Mouse (Mus musculus): Measurements from ENCODE around the gene Dglucy.

- no peak for TF ChIP-seq POLR2A (IDR thresholded peaks at IDR 0.05; ENCODE audit: borderline replicate concordance, extremely low read depth, insufficient read depth, insufficient read length, poor library complexity, severe bottlenecking)
- no peak for TF ChIP-seq CTCF (IDR thresholded peaks at IDR 0.05; ENCODE audit: borderline replicate concordance, extremely low read depth, insufficient read depth, insufficient read length)
Observed at GRCm38 (mm10) chr12:100742468-100742867, 36.4 kb upstream of the Dglucy start.
